Mouse (Mus musculus) heart, embryonic 10.5 days (tissue): ENCODE results near the gene Syt3. TPM values are rescaled to one million over a fixed set of nuclear protein-coding genes. Genes with fewer than 3 reads are reported as not detected.

Experiments
- DNase-seq: peaks from one replicate; pipeline ENCODE4 v3.0.0-alpha.2; 2017; ENCODE audit warnings: low spot score
- H3K27ac ChIP-seq: fragments of 300-500 bp; sonication (generic); 2 replicates; pipeline ENCODE4 v1.5.1; 2016; ENCODE audit warnings: mild to moderate bottlenecking
- H3K27me3 ChIP-seq: fragments of 300-500 bp; sonication (generic); 2 replicates; pipeline ENCODE4 v1.6.1; 2016; ENCODE audit warnings: mild to moderate bottlenecking; ENCODE audit not compliant: poor library complexity, insufficient read depth, severe bottlenecking
- H3K36me3 ChIP-seq: fragments of 300-500 bp; sonication (generic); 2 replicates; pipeline ENCODE4 v1.6.1; 2016; ENCODE audit warnings: mild to moderate bottlenecking, moderate library complexity
- H3K4me1 ChIP-seq: fragments of 300-500 bp; sonication (generic); 2 replicates; pipeline ENCODE4 v1.6.1; 2016; ENCODE audit warnings: mild to moderate bottlenecking
- H3K4me3 ChIP-seq: fragments of 300-500 bp; sonication (generic); 2 replicates; pipeline ENCODE4 v1.5.1; 2016; ENCODE audit warnings: mild to moderate bottlenecking, moderate library complexity
- H3K9me3 ChIP-seq: fragments of 300-500 bp; sonication (generic); 2 replicates; pipeline ENCODE4 v1.6.1; 2016; ENCODE audit warnings: mild to moderate bottlenecking, moderate library complexity
- WGBS: fragments of 180-500 bp; shearing (Covaris S2); methylation state at CpG from one replicate; pipeline ENCODE4 v1.1.7; 2016; 5-methylcytosine and 5-hydroxymethylcytosine counted together
- polyA plus RNA-seq: library from polyadenylated mRNA; unstranded; fragments of >200 nt; fragmentation: Nextera tagmentation; extraction: Ambion mirVana; gene quantifications from 2 replicates; pipeline ENCODE4 v1.2.1, GENCODE M21; 2016

The Syt3 gene
- polyA plus RNA-seq, 1 experiment from 2014 or later: 0.78 TPM

GRCm38 (mm10) chr7:44360792-44361301 is 23.1 kb upstream of the Syt3 start:
- H3K9me3 ChIP-seq: no peaks in the 10 kb centered on the region
- H3K36me3 ChIP-seq: no peaks in the 10 kb centered on the region
- no peak for DNase-seq
- H3K27ac ChIP-seq: no peak overlapping the region
- peaks cover 67% of the 10 kb centered on the region for H3K27me3 ChIP-seq
- peaks cover 42% of the 10 kb centered on the region for H3K4me1 ChIP-seq
- WGBS: 16% methylated on average over 21 of the region's 21 CpGs
- peak overlapping the region; percentile 62 for H3K4me3 ChIP-seq

GRCm38 (mm10) chr7:44372678-44373077 is 11.2 kb upstream of the Syt3 start:
- no peak overlapping the region for H3K4me3 ChIP-seq
- no peak for DNase-seq
- H3K27me3 ChIP-seq: no peaks in the 10 kb centered on the region
- H3K36me3 ChIP-seq: no peaks in the 10 kb centered on the region
- no peaks in the 10 kb centered on the region for H3K9me3 ChIP-seq
- peaks cover 16% of the 10 kb centered on the region for H3K4me1 ChIP-seq
- WGBS: 86% methylated on average over 8 of the region's 8 CpGs
- H3K27ac ChIP-seq: no peak overlapping the region

- H3K27ac ChIP-seq: peak overlapping the region; percentile 86
These were observed 10.4 kb upstream of the Syt3 start for GRCm38 (mm10) chr7:44373460-44373859.

GRCm38 (mm10) chr7:44373889-44374652 is 9.8 kb upstream of the Syt3 start:
- Histone ChIP-seq H3K27ac (peak overlapping the region; percentile 86), H3K27me3 (0 out of 2 replicates have a peak, but pooled peaks cover 4% of the 10 kb centered on the region), H3K4me1 (peaks cover 21% of the 10 kb centered on the region)

More at GRCm38 (mm10) chr7:44373460-44373859, 10.4 kb upstream of the Syt3 start:
- Histone ChIP-seq H3K4me1 (peaks cover 20% of the 10 kb centered on the region), H3K27me3 (0 out of 2 replicates have a peak, but pooled peaks cover 3% of the 10 kb centered on the region), H3K4me3 (peak overlapping the region; percentile 69), H3K9me3 (no peaks in the 10 kb centered on the region), H3K36me3 (no peaks in the 10 kb centered on the region)
- 14% methylated on average over 7 of the region's 7 CpGs for WGBS
- DNase-seq: no peak

GRCm38 (mm10) chr7:44374756-44375155 is 9.1 kb upstream of the Syt3 start:
- peak overlapping the region; percentile 86 for H3K27ac ChIP-seq
- no peaks in the 10 kb centered on the region for H3K36me3 ChIP-seq
- H3K4me3 ChIP-seq: peak overlapping the region; percentile 69
- WGBS: 3% methylated on average over 5 of the region's 5 CpGs
- no peak for DNase-seq
- H3K9me3 ChIP-seq: no peaks in the 10 kb centered on the region
- 0 out of 2 replicates have a peak, but pooled peaks cover 4% of the 10 kb centered on the region for H3K27me3 ChIP-seq
- H3K4me1 ChIP-seq: peaks cover 21% of the 10 kb centered on the region

More at GRCm38 (mm10) chr7:44373889-44374652, 9.8 kb upstream of the Syt3 start:
- DNase-seq: peak; percentile 95
- H3K4me3 ChIP-seq: peak overlapping the region; percentile 69
- no peaks in the 10 kb centered on the region for H3K9me3 ChIP-seq
- WGBS: under 1% methylated on average over 19 of the region's 19 CpGs
- H3K36me3 ChIP-seq: no peaks in the 10 kb centered on the region

- Histone ChIP-seq H3K4me1 (peaks cover 21% of the 10 kb centered on the region), H3K4me3 (peak overlapping the region; percentile 69), H3K9me3 (no peaks in the 10 kb centered on the region), H3K27ac (peak overlapping the region; percentile 86; the same call in 1 of the 2 replicates), H3K27me3 (0 out of 2 replicates have a peak, but pooled peaks cover 4% of the 10 kb centered on the region), H3K36me3 (no peaks in the 10 kb centered on the region)
- DNase-seq: no peak
- WGBS: 8% methylated on average over 10 of the region's 10 CpGs
These were observed 8.7 kb upstream of the Syt3 start for GRCm38 (mm10) chr7:44375207-44375606.

GRCm38 (mm10) chr7:44375793-44376192 is 8.1 kb upstream of the Syt3 start:
- no peak overlapping the region for H3K4me3 ChIP-seq
- DNase-seq: no peak
- no peaks in the 10 kb centered on the region for H3K36me3 ChIP-seq
- H3K4me1 ChIP-seq: peaks cover 21% of the 10 kb centered on the region
- H3K27me3 ChIP-seq: 0 out of 2 replicates have a peak, but pooled peaks cover 4% of the 10 kb centered on the region
- H3K27ac ChIP-seq: no peak overlapping the region
- 67% methylated on average over 3 of the region's 3 CpGs for WGBS
- H3K9me3 ChIP-seq: no peaks in the 10 kb centered on the region

- WGBS: 40% methylated on average over 4 of the region's 4 CpGs
- H3K27me3 ChIP-seq: peaks cover 23% of the 10 kb centered on the region
- H3K4me1 ChIP-seq: peaks cover 19% of the 10 kb centered on the region
- no peaks in the 10 kb centered on the region for H3K9me3 ChIP-seq
- H3K27ac ChIP-seq: no peak overlapping the region
- no peak for DNase-seq
- no peak overlapping the region for H3K4me3 ChIP-seq
- H3K36me3 ChIP-seq: no peaks in the 10 kb centered on the region
These were observed 5.6 kb upstream of the Syt3 start for GRCm38 (mm10) chr7:44378290-44378689.

- Histone ChIP-seq H3K27ac (no peak overlapping the region), H3K4me3 (no peak overlapping the region), H3K4me1 (peaks cover 17% of the 10 kb centered on the region), H3K27me3 (peaks cover 61% of the 10 kb centered on the region), H3K36me3 (no peaks in the 10 kb centered on the region), H3K9me3 (no peaks in the 10 kb centered on the region)
- 75% methylated on average over 12 of the region's 12 CpGs for WGBS
- DNase-seq: no peak
These were observed 1.4 kb upstream of the Syt3 start for GRCm38 (mm10) chr7:44382541-44382940.

GRCm38 (mm10) chr7:44384716-44385059 is 786 bp downstream of the Syt3 start:
- H3K27me3 ChIP-seq: peaks cover 71% of the 10 kb centered on the region

GRCm38 (mm10) chr7:44385720-44386119 is 1.8 kb downstream of the Syt3 start, which contains the start of gene 1700008O03Rik:
1700008O03Rik (minus strand) TSS chr7:44385820.
- Histone ChIP-seq H3K27me3 (peaks cover 76% of the 10 kb centered on the region), H3K4me3 (peak within 1 kb of the TSS; percentile 64)

More at GRCm38 (mm10) chr7:44384716-44385059, 786 bp downstream of the Syt3 start:
- no peak overlapping the region for H3K27ac ChIP-seq
- H3K9me3 ChIP-seq: no peaks in the 10 kb centered on the region
- under 1% methylated on average over 17 of the region's 17 CpGs for WGBS
- no peaks in the 10 kb centered on the region for H3K36me3 ChIP-seq
- DNase-seq: no peak
- peak overlapping the region; percentile 64 for H3K4me3 ChIP-seq
- peaks cover 11% of the 10 kb centered on the region for H3K4me1 ChIP-seq

GRCm38 (mm10) chr7:44391831-44392230 is 7.9 kb downstream of the Syt3 start:
- DNase-seq: no peak
- 76% methylated on average over 4 of the region's 4 CpGs for WGBS
- Histone ChIP-seq H3K27ac (no peak overlapping the region), H3K27me3 (peaks cover 66% of the 10 kb centered on the region), H3K9me3 (no peaks in the 10 kb centered on the region), H3K36me3 (no peaks in the 10 kb centered on the region), H3K4me1 (0 out of 2 replicates have a peak, but pooled peaks cover 3% of the 10 kb centered on the region), H3K4me3 (no peak overlapping the region)

More at GRCm38 (mm10) chr7:44385720-44386119, 1.8 kb downstream of the Syt3 start, which contains the start of gene 1700008O03Rik:
- H3K27ac ChIP-seq: no peak within 1 kb of the TSS
- peaks cover 11% of the 10 kb centered on the region for H3K4me1 ChIP-seq
- H3K9me3 ChIP-seq: no peaks in the 10 kb centered on the region
- no peaks in the 10 kb centered on the region for H3K36me3 ChIP-seq
- 72% methylated on average over 12 of the region's 12 CpGs for WGBS
- DNase-seq: no peak

- peaks cover 62% of the 10 kb centered on the region for H3K27me3 ChIP-seq
These were observed 8.4 kb downstream of the Syt3 start for GRCm38 (mm10) chr7:44392341-44392740.

More at GRCm38 (mm10) chr7:44392341-44392740, 8.4 kb downstream of the Syt3 start:
- 86% methylated on average over 14 of the region's 14 CpGs for WGBS
- Histone ChIP-seq H3K36me3 (no peaks in the 10 kb centered on the region), H3K4me1 (0 out of 2 replicates have a peak, but pooled peaks cover 3% of the 10 kb centered on the region), H3K27ac (no peak overlapping the region), H3K4me3 (no peak overlapping the region), H3K9me3 (no peaks in the 10 kb centered on the region)
- DNase-seq: no peak
